Mouse (Mus musculus): ENCODE results near the gene Clec18a.

DNA sequence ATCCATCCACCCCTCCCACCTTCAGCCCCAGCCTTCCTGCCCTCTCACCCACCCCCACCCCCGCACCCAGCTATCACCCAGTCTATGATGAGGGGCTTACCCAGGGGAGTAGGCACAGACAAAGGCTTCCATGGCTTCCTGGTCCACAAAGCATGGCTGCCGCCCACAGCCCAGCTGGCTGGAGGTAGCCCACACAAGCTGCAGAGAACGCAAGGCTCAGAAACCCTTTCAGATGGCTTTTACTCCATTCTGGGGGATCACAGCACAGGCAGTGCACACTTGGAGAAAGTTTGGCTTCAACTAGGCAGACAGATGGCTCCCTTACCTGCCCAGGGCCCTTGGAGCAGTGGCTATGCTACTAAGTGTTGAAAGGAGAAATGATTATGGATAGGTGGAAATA, 16.3 kb downstream of the Clec18a start:
- TF ChIP-seq CTCF (IDR thresholded peaks at IDR 0.05; ENCODE audit: low read depth) (no peak), EP300 (optimal IDR thresholded peaks at IDR 0.05) (no peak)

All from stomach, postnatal 0 days (tissue).